Mouse (Mus musculus) midbrain, embryonic 10.5 days (tissue): ENCODE data around the gene Slc27a1. TPM values are rescaled to one million over a fixed set of nuclear protein-coding genes. Genes with fewer than 3 reads are reported as not detected.

ENCODE experiments used
- DNase-seq: peaks from one replicate; pipeline ENCODE4 v3.0.0-alpha.2; 2017; ENCODE audit warnings: low spot score
- H3K27ac ChIP-seq: fragments of 300-500 bp; sonication (generic); replicated peaks from 2 replicates; pipeline ENCODE4 v1.5.1; 2016; ENCODE audit warnings: mild to moderate bottlenecking
- H3K27me3 ChIP-seq: fragments of 300-500 bp; sonication (generic); 2 replicates; pipeline ENCODE4 v1.6.1; 2016; ENCODE audit warnings: low read depth, mild to moderate bottlenecking; ENCODE audit not compliant: poor library complexity, severe bottlenecking
- H3K36me3 ChIP-seq: fragments of 300-500 bp; sonication (generic); 2 replicates; pipeline ENCODE4 v1.6.1; 2016; ENCODE audit warnings: mild to moderate bottlenecking, moderate library complexity
- H3K4me1 ChIP-seq: fragments of 300-500 bp; sonication (generic); 2 replicates; pipeline ENCODE4 v1.6.1; 2016
- H3K4me3 ChIP-seq: fragments of 300-500 bp; sonication (generic); 2 replicates; pipeline ENCODE4 v1.5.1; 2016; ENCODE audit warnings: mild to moderate bottlenecking, moderate library complexity
- H3K9me3 ChIP-seq: fragments of 300-500 bp; sonication (generic); replicated peaks from 2 replicates; pipeline ENCODE4 v1.6.1; 2016; ENCODE audit warnings: mild to moderate bottlenecking
- WGBS: fragments of 180-500 bp; shearing (Covaris S2); methylation state at CpG from one replicate; pipeline ENCODE4 v1.1.7; 2016; 5-methylcytosine and 5-hydroxymethylcytosine counted together
- polyA plus RNA-seq: library from polyadenylated mRNA; unstranded; fragments of >200 nt; fragmentation: Nextera tagmentation; extraction: Ambion mirVana; gene quantifications from 2 replicates; pipeline ENCODE4 v1.2.1, GENCODE M21; 2016

Slc27a1 gene
- polyA plus RNA-seq, 1 experiment from 2014 or later: 21.5 TPM

DNA sequence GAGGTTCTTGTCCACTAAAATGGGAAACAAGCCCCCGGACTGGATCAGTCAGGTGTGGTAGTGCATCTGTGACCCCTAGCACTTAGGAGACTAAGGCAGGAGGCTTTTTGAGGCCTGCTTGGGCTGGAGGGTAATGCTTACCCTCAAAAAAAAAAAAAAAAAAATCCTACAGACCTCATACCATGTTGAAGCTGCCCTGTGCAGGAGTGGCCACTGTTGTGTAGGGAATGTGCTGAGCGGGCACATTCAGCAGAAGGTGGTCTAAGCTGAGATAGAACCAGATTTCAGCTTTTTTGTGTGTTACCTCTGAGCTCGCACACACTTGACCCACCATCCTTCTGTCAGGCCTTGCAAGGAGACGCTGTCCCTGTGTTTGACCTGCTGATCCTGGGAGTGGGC, 25.6 kb downstream of the Slc27a1 start:
- peaks cover 17% of the 10 kb centered on the region for H3K27me3 ChIP-seq
- peaks cover 23% of the 10 kb centered on the region for H3K36me3 ChIP-seq
- H3K4me1 ChIP-seq: peaks cover 45% of the 10 kb centered on the region
- WGBS: 94% methylated on average over 4 of the region's 4 CpGs
- no peak for DNase-seq
- H3K4me3 ChIP-seq: 0 out of 2 replicates have a peak overlapping the region, but pooled peaks have one; percentile 1
- H3K27ac ChIP-seq: no peak overlapping the region
- no peaks in the 10 kb centered on the region for H3K9me3 ChIP-seq

- no peaks in the 10 kb centered on the region for H3K9me3 ChIP-seq
- H3K4me1 ChIP-seq: peaks cover 43% of the 10 kb centered on the region
- peak; percentile 87 for DNase-seq
- H3K36me3 ChIP-seq: peaks cover 33% of the 10 kb centered on the region
- H3K27ac ChIP-seq: 0 out of 2 replicates have a peak overlapping the region, but pooled peaks have one; percentile 9
- H3K27me3 ChIP-seq: peaks cover 23% of the 10 kb centered on the region
- WGBS: 7% methylated on average over 27 of the region's 27 CpGs
- H3K4me3 ChIP-seq: peak overlapping the region; percentile 18; the same call in 1 of the 2 replicates
Observed at GRCm38 (mm10) chr8:71595862-71596261, 27.2 kb downstream of the Slc27a1 start.

- H3K27ac ChIP-seq: 0 out of 2 replicates have a peak overlapping the region, but pooled peaks have one; percentile 9
- DNase-seq: no peak
- 62% methylated on average over 6 of the region's 6 CpGs for WGBS
- 0 out of 2 replicates have a peak overlapping the region, but pooled peaks have one; percentile 9 for H3K4me3 ChIP-seq
- H3K4me1 ChIP-seq: peaks cover 38% of the 10 kb centered on the region
- no peaks in the 10 kb centered on the region for H3K9me3 ChIP-seq
- H3K27me3 ChIP-seq: peaks cover 26% of the 10 kb centered on the region
- peaks cover 33% of the 10 kb centered on the region for H3K36me3 ChIP-seq
Observed at GRCm38 (mm10) chr8:71596384-71596783, 27.7 kb downstream of the Slc27a1 start.

DNA sequence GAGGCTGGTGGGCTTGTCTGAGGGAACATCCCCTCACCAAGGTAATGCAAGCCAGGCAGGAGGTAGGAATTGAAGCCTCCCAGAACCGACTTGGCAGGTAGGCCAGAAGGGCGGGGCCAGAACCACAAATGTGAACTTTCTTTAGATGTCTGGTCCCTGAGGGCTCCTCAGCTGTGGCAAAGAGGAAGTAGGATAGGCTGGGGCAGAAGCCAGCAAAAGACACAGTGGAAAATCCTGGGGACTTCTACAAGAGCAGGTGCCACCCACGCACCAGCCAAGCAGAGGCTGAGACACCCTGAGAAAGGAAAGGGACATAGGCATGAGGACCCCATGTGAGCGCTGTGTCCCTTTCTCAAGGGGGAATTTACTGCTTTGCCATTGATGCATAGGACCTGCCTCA, 28.1 kb downstream of the Slc27a1 start:
- 87% methylated on average over 4 of the region's 4 CpGs for WGBS

GRCm38 (mm10) chr8:71597451-71597850, 28.8 kb downstream of the Slc27a1 start, which contains the start of gene Fam129c:
TSS of gene Fam129c (plus strand) at chr8:71597648.
- Histone ChIP-seq H3K4me3 (no peak within 1 kb of the TSS), H3K27ac (no peak within 1 kb of the TSS)

More for the DNA sequence above, 28.1 kb downstream of the Slc27a1 start:
- Histone ChIP-seq H3K9me3 (no peaks in the 10 kb centered on the region), H3K27ac (no peak overlapping the region), H3K27me3 (peaks cover 30% of the 10 kb centered on the region), H3K4me3 (no peak overlapping the region), H3K36me3 (peaks cover 33% of the 10 kb centered on the region), H3K4me1 (peaks cover 36% of the 10 kb centered on the region)
- no peak for DNase-seq

DNA sequence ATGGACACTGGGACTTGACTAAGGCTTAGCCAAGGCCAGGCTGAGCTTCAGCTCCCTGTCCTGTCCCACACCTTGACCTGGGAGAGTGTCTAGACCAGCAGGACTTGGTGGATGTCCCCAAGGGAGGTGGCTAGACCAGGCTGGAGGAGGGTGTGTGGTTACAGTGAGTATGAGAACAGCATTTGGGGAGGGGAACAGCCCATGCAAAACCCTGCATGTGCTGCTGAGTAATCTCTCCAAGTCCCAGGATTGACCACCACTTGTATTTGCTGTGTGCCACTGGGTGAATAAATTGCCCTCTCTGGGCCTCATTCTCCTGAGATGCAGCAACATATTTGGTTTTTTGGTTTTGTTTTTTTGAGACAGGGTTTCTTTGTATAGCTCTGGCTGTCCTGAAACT, 29.7 kb downstream of the Slc27a1 start:
- H3K36me3 ChIP-seq: peaks cover 32% of the 10 kb centered on the region
- H3K4me3 ChIP-seq: no peak overlapping the region
- DNase-seq: no peak
- no peak overlapping the region for H3K27ac ChIP-seq
- peaks cover 40% of the 10 kb centered on the region for H3K4me1 ChIP-seq
- no peaks in the 10 kb centered on the region for H3K9me3 ChIP-seq
- peaks cover 46% of the 10 kb centered on the region for H3K27me3 ChIP-seq

More at GRCm38 (mm10) chr8:71597451-71597850, 28.8 kb downstream of the Slc27a1 start, which contains the start of gene Fam129c:
- H3K4me1 ChIP-seq: peaks cover 40% of the 10 kb centered on the region
- peaks cover 37% of the 10 kb centered on the region for H3K27me3 ChIP-seq
- no peaks in the 10 kb centered on the region for H3K9me3 ChIP-seq
- peaks cover 33% of the 10 kb centered on the region for H3K36me3 ChIP-seq
- WGBS: 92% methylated on average over 3 of the region's 3 CpGs
- DNase-seq: no peak

- no peak for DNase-seq
- H3K27ac ChIP-seq: no peak overlapping the region
- WGBS: 92% methylated on average over 5 of the region's 5 CpGs
- H3K4me1 ChIP-seq: peaks cover 38% of the 10 kb centered on the region
- peaks cover 27% of the 10 kb centered on the region for H3K36me3 ChIP-seq
- peaks cover 51% of the 10 kb centered on the region for H3K27me3 ChIP-seq
- H3K9me3 ChIP-seq: no peaks in the 10 kb centered on the region
- H3K4me3 ChIP-seq: no peak overlapping the region
Observed at GRCm38 (mm10) chr8:71598841-71599240, 30.2 kb downstream of the Slc27a1 start.

- peaks cover 71% of the 10 kb centered on the region for H3K27me3 ChIP-seq
- peak; percentile 36 for DNase-seq
- H3K4me1 ChIP-seq: peaks cover 18% of the 10 kb centered on the region
- H3K27ac ChIP-seq: no peak overlapping the region
- peak overlapping the region; percentile 48 for H3K4me3 ChIP-seq
- no peaks in the 10 kb centered on the region for H3K9me3 ChIP-seq
- WGBS: 2% methylated on average over 65 of the region's 65 CpGs
- H3K36me3 ChIP-seq: peaks cover 15% of the 10 kb centered on the region
Observed at GRCm38 (mm10) chr8:71601939-71602665, 33.4 kb downstream of the Slc27a1 start.

GRCm38 (mm10) chr8:71602666-71603334, 34.1 kb downstream of the Slc27a1 start:
- Histone ChIP-seq H3K27me3 (peaks cover 71% of the 10 kb centered on the region), H3K27ac (no peak overlapping the region), H3K4me1 (peaks cover 18% of the 10 kb centered on the region), H3K36me3 (peaks cover 15% of the 10 kb centered on the region), H3K9me3 (no peaks in the 10 kb centered on the region), H3K4me3 (peak overlapping the region; percentile 48)
- 1% methylated on average over 32 of the region's 32 CpGs for WGBS
- peak; percentile 53 for DNase-seq

DNA sequence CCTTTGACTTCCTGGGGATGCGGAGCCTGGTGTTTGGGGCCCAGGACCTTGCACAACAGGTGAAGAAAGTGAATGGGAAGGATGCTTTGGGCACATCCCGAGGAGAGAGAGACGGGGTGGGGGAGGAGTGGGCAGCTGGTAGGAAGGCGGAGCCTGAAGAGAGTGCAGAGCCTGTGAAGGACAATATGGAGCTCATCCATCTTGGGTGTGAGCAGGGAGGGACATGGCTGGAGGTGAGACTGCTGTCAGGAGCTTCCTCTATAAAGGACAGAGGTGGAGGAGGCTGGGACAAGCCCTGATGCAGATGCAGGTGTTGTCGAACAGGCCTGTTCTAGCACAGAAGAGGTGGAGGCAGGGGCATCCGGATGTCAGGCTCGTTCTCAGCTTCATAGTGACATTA, 35.3 kb downstream of the Slc27a1 start:
- WGBS: 56% methylated on average over 7 of the region's 7 CpGs

DNA sequence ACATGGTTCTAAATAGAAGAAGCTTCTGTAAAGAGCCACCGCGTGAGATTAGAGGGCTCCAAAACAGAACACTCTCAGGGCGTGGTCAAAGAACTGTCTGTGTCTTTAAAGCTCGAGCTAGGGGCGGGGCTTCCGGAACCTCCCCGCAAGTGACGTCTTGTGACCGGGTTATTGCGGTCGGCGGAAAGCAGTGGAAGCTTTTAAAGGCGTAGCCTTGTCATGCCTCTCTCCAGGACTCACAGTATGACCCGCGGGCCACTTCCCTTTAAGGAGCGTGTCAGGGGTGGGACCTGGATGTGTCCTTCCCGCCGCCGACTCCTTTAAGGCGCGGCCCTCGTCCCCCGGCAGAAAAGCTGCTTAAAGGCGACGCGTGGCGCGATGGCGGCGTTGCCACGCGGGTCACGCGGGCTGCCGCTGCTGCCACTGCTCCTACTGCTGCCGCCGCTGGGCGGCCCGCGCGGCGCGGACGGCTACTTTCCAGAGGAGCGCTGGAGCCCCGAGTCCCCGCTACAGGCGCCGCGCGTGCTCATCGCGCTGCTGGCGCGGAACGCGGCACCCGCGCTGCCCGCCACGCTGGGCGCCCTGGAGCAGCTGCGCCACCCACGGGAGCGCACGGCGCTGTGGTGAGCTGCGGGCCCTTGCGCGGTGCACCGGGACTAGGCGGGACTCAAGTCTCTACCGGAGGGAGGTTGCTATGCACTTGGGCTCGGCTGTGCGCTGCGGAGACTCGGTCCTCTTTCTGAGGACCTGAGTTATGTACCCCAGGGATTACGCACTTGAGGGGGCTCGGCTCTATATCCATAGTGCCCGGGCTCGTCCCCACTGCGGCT, 42.4 kb downstream of the Slc27a1 start, which contains the start of gene Colgalt1:
Gene Colgalt1, plus strand, starts transcription at position 177 of the 830 bp plus-strand sequence.
- Histone ChIP-seq H3K4me1 (peaks cover 14% of the 10 kb centered on the region), H3K27me3 (no peaks in the 10 kb centered on the region), H3K36me3 (peaks cover 35% of the 10 kb centered on the region), H3K4me3 (peak within 1 kb of the TSS; percentile 98), H3K9me3 (no peaks in the 10 kb centered on the region), H3K27ac (peak within 1 kb of the TSS; percentile 91)
- DNase-seq: peak; percentile 98
- WGBS: under 1% methylated on average over 82 of the region's 82 CpGs

More for the DNA sequence above, 35.3 kb downstream of the Slc27a1 start:
- H3K36me3 ChIP-seq: peaks cover 12% of the 10 kb centered on the region
- no peak overlapping the region for H3K4me3 ChIP-seq
- no peak for DNase-seq
- H3K27ac ChIP-seq: no peak overlapping the region
- peaks cover 68% of the 10 kb centered on the region for H3K27me3 ChIP-seq
- no peaks in the 10 kb centered on the region for H3K9me3 ChIP-seq
- H3K4me1 ChIP-seq: peaks cover 18% of the 10 kb centered on the region

DNA sequence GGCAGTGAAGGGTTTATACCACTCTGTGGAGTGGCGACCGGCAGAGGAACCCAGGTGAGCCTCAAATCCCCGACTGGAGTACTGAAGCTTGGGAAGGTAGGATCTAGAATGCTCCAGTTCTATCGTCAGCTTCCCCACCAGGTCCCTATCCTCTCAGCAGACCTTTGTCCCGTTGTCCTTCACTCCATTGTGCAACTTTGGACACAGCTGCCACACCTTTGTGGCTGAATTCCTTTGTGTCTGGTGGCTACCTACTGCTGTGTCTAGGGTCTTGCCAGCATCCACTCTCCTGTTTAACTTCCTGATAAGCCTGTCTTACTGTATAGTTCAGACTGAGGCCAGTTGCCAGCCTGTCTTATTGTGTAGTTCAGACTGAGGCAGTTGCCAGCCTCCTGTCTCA, 43.5 kb downstream of the Slc27a1 start:
- H3K4me3 ChIP-seq: peak overlapping the region; percentile 98
- no peaks in the 10 kb centered on the region for H3K9me3 ChIP-seq
- H3K36me3 ChIP-seq: peaks cover 46% of the 10 kb centered on the region
- peaks cover 14% of the 10 kb centered on the region for H3K4me1 ChIP-seq
- no peaks in the 10 kb centered on the region for H3K27me3 ChIP-seq
- H3K27ac ChIP-seq: peak overlapping the region; percentile 91; the same call in 1 of the 2 replicates
- DNase-seq: no peak
- 55% methylated on average over 5 of the region's 5 CpGs for WGBS
